Mouse (Mus musculus): ENCODE results near the gene Sugp1.
A peak's percentile ranks its signal among the peaks of the same experiment; 100 is the strongest.

Sugp1 gene

GRCm38 (mm10) chr8:70111192-70111795 lies 68.7 kb downstream of the Sugp1 start:
- DNase-seq (ENCODE audit: low spot score), result no peak

- DNase-seq (ENCODE audit: low spot score), result no peak
Measured at GRCm38 (mm10) chr8:70112401-70113016, 69.9 kb downstream of the Sugp1 start.

GRCm38 (mm10) chr8:70114488-70114887 lies 71.9 kb downstream of the Sugp1 start:
- DNase-seq (ENCODE audit: low spot score), result no peak

GRCm38 (mm10) chr8:70114892-70115291 lies 72.3 kb downstream of the Sugp1 start:
- DNase-seq (ENCODE audit: low spot score), result no peak

GRCm38 (mm10) chr8:70117611-70118010 lies 75.0 kb downstream of the Sugp1 start:
- DNase-seq (ENCODE audit: low spot score), result no peak

GRCm38 (mm10) chr8:70118726-70119700 lies 76.4 kb downstream of the Sugp1 start:
- DNase-seq (ENCODE audit: low spot score), result no peak

GRCm38 (mm10) chr8:70120667-70121066 lies 78.1 kb downstream of the Sugp1 start, which contains the start of gene Ncan:
TSS of gene Ncan (minus strand) at chr8:70120873.
- peak; percentile 86 for DNase-seq (ENCODE audit: low spot score)
